Mouse (Mus musculus): Measurements from ENCODE around the gene Mcoln2. TPM values are rescaled to one million over a fixed set of nuclear protein-coding genes. Genes with fewer than 3 reads are reported as not detected.

Gene Mcoln2
- polyA plus RNA-seq, 1 experiment from 2014 or later = 0.18 TPM

- no peaks in the 10 kb centered on the region for H3K36me3 ChIP-seq (ENCODE audit: control insufficient read depth, insufficient read depth, low read length)
- H3K9ac ChIP-seq (ENCODE audit: low read depth, low read length) = peak within 1 kb of the TSS; percentile 33
- no peaks in the 10 kb centered on the region for H3K9me3 ChIP-seq (replicated peaks; ENCODE audit: control insufficient read depth, low read length, poor library complexity, severe bottlenecking)
- peak; percentile 73 for ATAC-seq
- H3K27ac ChIP-seq (ENCODE audit: low read length) = no peak within 1 kb of the TSS
- peak within 1 kb of the TSS; percentile 44 for H3K4me3 ChIP-seq (ENCODE audit: low read depth, low read length)
- H3K27me3 ChIP-seq (ENCODE audit: control insufficient read depth, insufficient read depth, low read depth, low read length) = peaks cover 25% of the 10 kb centered on the region
- peak within 1 kb of the TSS; percentile 86 for H3K4me2 ChIP-seq (ENCODE audit: low read length)
- WGBS = under 1% methylated on average over 72 of the region's 73 CpGs
- peaks cover 8% of the 10 kb centered on the region; the same call in 1 of the 2 replicates for H3K4me1 ChIP-seq (ENCODE audit: control insufficient read depth, insufficient read depth, low read length)
These were observed 71.3 kb downstream of the Mcoln2 start, which contains the start of gene Lpar3 for GRCm38 (mm10) chr3:146220776-146221486. Gene Lpar3, plus strand, starts transcription at chr3:146220963.

- no peak overlapping the region for H3K27ac ChIP-seq (ENCODE audit: low read length)
- H3K4me1 ChIP-seq (ENCODE audit: control insufficient read depth, insufficient read depth, low read length) = peaks cover 10% of the 10 kb centered on the region; the same call in 1 of the 2 replicates
- H3K9me3 ChIP-seq (replicated peaks; ENCODE audit: control insufficient read depth, low read length, poor library complexity, severe bottlenecking) = no peaks in the 10 kb centered on the region
- 71% methylated on average over 4 of the region's 4 CpGs for WGBS
- H3K9ac ChIP-seq (ENCODE audit: low read depth, low read length) = no peak overlapping the region
- H3K36me3 ChIP-seq (ENCODE audit: control insufficient read depth, insufficient read depth, low read length) = no peaks in the 10 kb centered on the region
- H3K4me2 ChIP-seq (ENCODE audit: low read length) = no peak overlapping the region
- peaks cover 25% of the 10 kb centered on the region for H3K27me3 ChIP-seq (ENCODE audit: control insufficient read depth, insufficient read depth, low read depth, low read length)
- no peak for ATAC-seq
- no peak overlapping the region for H3K4me3 ChIP-seq (ENCODE audit: low read depth, low read length)
These were observed 74.6 kb downstream of the Mcoln2 start for GRCm38 (mm10) chr3:146224271-146224670.

GRCm38 (mm10) chr3:146225061-146225761 lies 75.6 kb downstream of the Mcoln2 start:
- H3K9me3 ChIP-seq (replicated peaks; ENCODE audit: control insufficient read depth, low read length, poor library complexity, severe bottlenecking) = no peaks in the 10 kb centered on the region
- no peak overlapping the region for H3K27ac ChIP-seq (ENCODE audit: low read length)
- no peak overlapping the region for H3K4me3 ChIP-seq (ENCODE audit: low read depth, low read length)
- no peaks in the 10 kb centered on the region for H3K36me3 ChIP-seq (ENCODE audit: control insufficient read depth, insufficient read depth, low read length)
- WGBS = 78% methylated on average over 7 of the region's 7 CpGs
- ATAC-seq = no peak
- peaks cover 10% of the 10 kb centered on the region; the same call in 1 of the 2 replicates for H3K4me1 ChIP-seq (ENCODE audit: control insufficient read depth, insufficient read depth, low read length)
- no peak overlapping the region for H3K9ac ChIP-seq (ENCODE audit: low read depth, low read length)
- H3K27me3 ChIP-seq (ENCODE audit: control insufficient read depth, insufficient read depth, low read depth, low read length) = peaks cover 25% of the 10 kb centered on the region
- no peak overlapping the region for H3K4me2 ChIP-seq (ENCODE audit: low read length)

- Histone ChIP-seq H3K4me1 (ENCODE audit: control insufficient read depth, insufficient read depth, low read length) (peaks cover 3% of the 10 kb centered on the region; the same call in 1 of the 2 replicates), H3K9me3 (replicated peaks; ENCODE audit: control insufficient read depth, low read length, poor library complexity, severe bottlenecking) (no peaks in the 10 kb centered on the region), H3K36me3 (ENCODE audit: control insufficient read depth, insufficient read depth, low read length) (no peaks in the 10 kb centered on the region), H3K4me2 (ENCODE audit: low read length) (no peak overlapping the region), H3K27me3 (ENCODE audit: control insufficient read depth, insufficient read depth, low read depth, low read length) (peaks cover 12% of the 10 kb centered on the region), H3K4me3 (ENCODE audit: low read depth, low read length) (no peak overlapping the region), H3K27ac (ENCODE audit: low read length) (no peak overlapping the region), H3K9ac (ENCODE audit: low read depth, low read length) (no peak overlapping the region)
- WGBS = 75% methylated on average over 3 of the region's 3 CpGs
- no peak for ATAC-seq
These were observed 77.8 kb downstream of the Mcoln2 start for GRCm38 (mm10) chr3:146227427-146227826.

GRCm38 (mm10) chr3:146228559-146229310 lies 79.1 kb downstream of the Mcoln2 start:
- no peak overlapping the region for H3K27ac ChIP-seq (ENCODE audit: low read length)
- H3K4me3 ChIP-seq (ENCODE audit: low read depth, low read length) = no peak overlapping the region
- peaks cover 3% of the 10 kb centered on the region for H3K27me3 ChIP-seq (ENCODE audit: control insufficient read depth, insufficient read depth, low read depth, low read length)
- WGBS = 39% methylated on average over 13 of the region's 13 CpGs
- no peak for ATAC-seq
- no peaks in the 10 kb centered on the region for H3K9me3 ChIP-seq (replicated peaks; ENCODE audit: control insufficient read depth, low read length, poor library complexity, severe bottlenecking)
- no peak overlapping the region for H3K9ac ChIP-seq (ENCODE audit: low read depth, low read length)
- H3K4me1 ChIP-seq (ENCODE audit: control insufficient read depth, insufficient read depth, low read length) = peaks cover 3% of the 10 kb centered on the region; the same call in 1 of the 2 replicates
- H3K4me2 ChIP-seq (ENCODE audit: low read length) = no peak overlapping the region
- no peaks in the 10 kb centered on the region for H3K36me3 ChIP-seq (ENCODE audit: control insufficient read depth, insufficient read depth, low read length)

GRCm38 (mm10) chr3:146232708-146233107 lies 83.1 kb downstream of the Mcoln2 start:
- H3K4me1 ChIP-seq (ENCODE audit: control insufficient read depth, insufficient read depth, low read length) = peaks cover 3% of the 10 kb centered on the region; the same call in 1 of the 2 replicates
- H3K9me3 ChIP-seq (replicated peaks; ENCODE audit: control insufficient read depth, low read length, poor library complexity, severe bottlenecking) = no peaks in the 10 kb centered on the region
- H3K4me2 ChIP-seq (ENCODE audit: low read length) = no peak overlapping the region
- no peak overlapping the region for H3K4me3 ChIP-seq (ENCODE audit: low read depth, low read length)
- ATAC-seq = no peak
- 73% methylated on average over 7 of the region's 7 CpGs for WGBS
- H3K27ac ChIP-seq (ENCODE audit: low read length) = no peak overlapping the region
- H3K36me3 ChIP-seq (ENCODE audit: control insufficient read depth, insufficient read depth, low read length) = no peaks in the 10 kb centered on the region
- H3K9ac ChIP-seq (ENCODE audit: low read depth, low read length) = no peak overlapping the region
- no peaks in the 10 kb centered on the region for H3K27me3 ChIP-seq (ENCODE audit: control insufficient read depth, insufficient read depth, low read depth, low read length)

GRCm38 (mm10) chr3:146233741-146234140 lies 84.1 kb downstream of the Mcoln2 start:
- Histone ChIP-seq H3K36me3 (ENCODE audit: control insufficient read depth, insufficient read depth, low read length) (no peaks in the 10 kb centered on the region), H3K27ac (ENCODE audit: low read length) (no peak overlapping the region), H3K27me3 (ENCODE audit: control insufficient read depth, insufficient read depth, low read depth, low read length) (no peaks in the 10 kb centered on the region), H3K4me2 (ENCODE audit: low read length) (no peak overlapping the region), H3K4me3 (ENCODE audit: low read depth, low read length) (no peak overlapping the region), H3K9me3 (replicated peaks; ENCODE audit: control insufficient read depth, low read length, poor library complexity, severe bottlenecking) (no peaks in the 10 kb centered on the region), H3K4me1 (ENCODE audit: control insufficient read depth, insufficient read depth, low read length) (peaks cover 2% of the 10 kb centered on the region; the same call in 1 of the 2 replicates), H3K9ac (ENCODE audit: low read depth, low read length) (no peak overlapping the region)
- ATAC-seq = no peak
- 64% methylated on average over 4 of the region's 4 CpGs for WGBS

- Histone ChIP-seq H3K9ac (ENCODE audit: low read depth, low read length) (no peak overlapping the region), H3K4me1 (ENCODE audit: control insufficient read depth, insufficient read depth, low read length) (no peaks in the 10 kb centered on the region), H3K36me3 (ENCODE audit: control insufficient read depth, insufficient read depth, low read length) (no peaks in the 10 kb centered on the region), H3K9me3 (replicated peaks; ENCODE audit: control insufficient read depth, low read length, poor library complexity, severe bottlenecking) (no peaks in the 10 kb centered on the region), H3K4me2 (ENCODE audit: low read length) (no peak overlapping the region), H3K27ac (ENCODE audit: low read length) (no peak overlapping the region), H3K27me3 (ENCODE audit: control insufficient read depth, insufficient read depth, low read depth, low read length) (no peaks in the 10 kb centered on the region), H3K4me3 (ENCODE audit: low read depth, low read length) (no peak overlapping the region)
- no peak for ATAC-seq
- WGBS = 76% methylated on average over 10 of the region's 10 CpGs
These were observed 84.9 kb downstream of the Mcoln2 start for GRCm38 (mm10) chr3:146234530-146234929.

Measured in midbrain, embryonic 16.5 days (tissue).